Mouse (Mus musculus) embryonic facial prominence, embryonic 15.5 days (tissue): ENCODE data around the gene Cnpy2. TPM values are rescaled to one million over a fixed set of nuclear protein-coding genes. Genes with fewer than 3 reads are reported as not detected.

Experiments used
- ATAC-seq: fragments of 200-750 bp; cut with Nextera tagmentation; 2 replicates; pipeline ENCODE4 v1.8.0; 2017; ENCODE audit warnings: low read depth, moderate TSS enrichment; ENCODE audit not compliant: insufficient number of reproducible peaks, low FRiP score, low TSS enrichment
- H3K27ac ChIP-seq: fragments of 300-500 bp; sonication (generic); replicated peaks from 2 replicates; pipeline ENCODE4 v1.5.1; 2015; ENCODE audit warnings: mild to moderate bottlenecking, inconsistent platforms
- H3K27me3 ChIP-seq: fragments of 300-500 bp; sonication (generic); 2 replicates; pipeline ENCODE4 v1.6.1; 2015; ENCODE audit warnings: inconsistent platforms
- H3K36me3 ChIP-seq: fragments of 300-500 bp; sonication (generic); 2 replicates; pipeline ENCODE4 v1.6.1; 2015; ENCODE audit warnings: mild to moderate bottlenecking, inconsistent platforms
- H3K4me1 ChIP-seq: fragments of 300-500 bp; sonication (generic); 2 replicates; pipeline ENCODE4 v1.6.1; 2015; ENCODE audit warnings: inconsistent platforms
- H3K4me2 ChIP-seq: fragments of 300-500 bp; sonication (generic); replicated peaks from 2 replicates; pipeline ENCODE4 v1.6.1; 2015; ENCODE audit warnings: mild to moderate bottlenecking, inconsistent platforms
- H3K4me3 ChIP-seq: fragments of 300-500 bp; sonication (generic); replicated peaks from 2 replicates; pipeline ENCODE4 v1.5.1; 2015; ENCODE audit warnings: mild to moderate bottlenecking, inconsistent platforms
- H3K9ac ChIP-seq: fragments of 300-500 bp; sonication (generic); 2 replicates; pipeline ENCODE4 v1.6.1; 2015; ENCODE audit warnings: inconsistent platforms
- H3K9me3 ChIP-seq: fragments of 300-500 bp; sonication (generic); replicated peaks from 2 replicates; pipeline ENCODE4 v1.6.1; 2016; ENCODE audit warnings: inconsistent platforms
- WGBS: fragments of 180-500 bp; shearing (Covaris S2); methylation state at CpG from one replicate; pipeline ENCODE4 v1.1.7; 2015; 5-methylcytosine and 5-hydroxymethylcytosine counted together
- polyA plus RNA-seq: library from polyadenylated mRNA; unstranded; fragments of >200 nt; fragmentation: Nextera tagmentation; extraction: Ambion mirVana; gene quantifications from 2 replicates; pipeline ENCODE4 v1.2.1, GENCODE M21; 2015

Cnpy2 gene
- polyA plus RNA-seq, 1 experiment from 2014 or later, result 319 TPM

DNA sequence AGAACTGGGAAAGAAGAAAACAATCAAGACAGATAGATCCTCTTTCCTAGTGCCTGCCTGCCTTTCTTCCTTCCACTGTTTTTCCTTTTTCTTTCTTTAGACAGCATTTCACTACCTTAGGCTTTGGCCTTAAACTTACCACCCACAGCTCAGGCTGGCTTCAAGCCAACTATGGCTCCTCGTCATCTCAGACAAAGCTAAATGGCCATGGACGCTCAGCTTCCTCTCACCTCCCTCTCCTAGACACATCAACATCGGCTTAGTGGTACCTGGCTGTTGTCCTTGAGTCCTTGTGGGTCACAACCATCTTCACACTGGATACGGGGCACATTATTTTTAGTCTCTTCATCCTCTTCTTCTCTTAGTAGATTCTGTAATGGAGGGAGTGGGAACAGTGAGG, 25.0 kb upstream of the Cnpy2 start:
- H3K27ac ChIP-seq, result no peak overlapping the region
- no peaks in the 10 kb centered on the region for H3K27me3 ChIP-seq
- no peak overlapping the region for H3K4me2 ChIP-seq
- no peaks in the 10 kb centered on the region for H3K9me3 ChIP-seq
- no peak for ATAC-seq
- 77% methylated on average over 4 of the region's 4 CpGs for WGBS
- H3K4me1 ChIP-seq, result peaks cover 2% of the 10 kb centered on the region
- no peak overlapping the region for H3K4me3 ChIP-seq
- H3K36me3 ChIP-seq, result peaks cover 6% of the 10 kb centered on the region; the same call in 1 of the 2 replicates
- no peak overlapping the region for H3K9ac ChIP-seq

DNA sequence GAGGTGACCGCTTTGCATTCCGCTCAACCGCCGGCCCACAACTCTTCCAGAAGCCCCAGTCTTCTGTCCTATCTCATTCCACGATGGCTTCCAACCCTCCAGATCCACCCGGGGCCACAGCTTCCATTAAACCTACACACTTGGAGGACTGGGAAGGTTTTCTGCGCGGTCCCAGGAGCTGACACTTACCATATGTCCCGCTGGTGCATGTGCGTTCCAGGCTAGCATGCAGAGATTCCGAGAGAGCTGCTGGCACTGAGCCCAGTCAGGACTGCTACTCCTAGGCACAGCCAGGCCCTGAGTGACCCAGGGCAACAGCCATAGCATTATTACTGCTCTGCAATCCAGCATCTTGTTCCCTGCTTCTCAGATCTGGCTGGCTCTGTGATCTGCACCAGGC, 24.6 kb upstream of the Cnpy2 start:
- Histone ChIP-seq H3K4me2 (no peak overlapping the region), H3K36me3 (peaks cover 2% of the 10 kb centered on the region; the same call in 1 of the 2 replicates), H3K9ac (no peak overlapping the region), H3K4me3 (no peak overlapping the region), H3K9me3 (no peaks in the 10 kb centered on the region), H3K27ac (no peak overlapping the region), H3K4me1 (peaks cover 6% of the 10 kb centered on the region), H3K27me3 (no peaks in the 10 kb centered on the region)
- no peak for ATAC-seq
- WGBS, result 63% methylated on average over 11 of the region's 11 CpGs

DNA sequence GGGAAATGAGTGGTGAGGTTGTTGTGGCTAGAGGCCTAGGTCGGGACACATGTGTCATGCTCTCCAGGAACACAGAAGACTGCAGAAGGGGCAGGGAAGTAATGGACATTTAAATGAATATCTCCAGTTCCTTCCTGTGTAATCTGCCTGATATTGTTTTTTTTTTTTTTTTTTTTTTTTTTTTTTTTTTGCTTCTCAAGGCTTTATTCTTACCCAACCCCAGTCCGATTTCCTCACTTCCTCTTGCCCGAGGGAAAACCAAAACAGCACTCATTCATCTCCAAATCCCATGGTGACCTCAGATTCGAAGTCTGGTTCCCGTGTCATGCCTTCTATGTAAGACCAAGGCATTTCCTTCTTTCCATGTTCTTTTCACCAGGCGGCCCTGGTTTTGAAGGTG, 24.0 kb upstream of the Cnpy2 start:
- Histone ChIP-seq H3K9me3 (no peaks in the 10 kb centered on the region), H3K4me2 (no peak overlapping the region), H3K4me3 (no peak overlapping the region), H3K9ac (no peak overlapping the region), H3K27me3 (no peaks in the 10 kb centered on the region), H3K36me3 (no peaks in the 10 kb centered on the region), H3K4me1 (peaks cover 7% of the 10 kb centered on the region), H3K27ac (no peak overlapping the region)
- 50% methylated on average over 6 of the region's 6 CpGs for WGBS
- no peak for ATAC-seq

DNA sequence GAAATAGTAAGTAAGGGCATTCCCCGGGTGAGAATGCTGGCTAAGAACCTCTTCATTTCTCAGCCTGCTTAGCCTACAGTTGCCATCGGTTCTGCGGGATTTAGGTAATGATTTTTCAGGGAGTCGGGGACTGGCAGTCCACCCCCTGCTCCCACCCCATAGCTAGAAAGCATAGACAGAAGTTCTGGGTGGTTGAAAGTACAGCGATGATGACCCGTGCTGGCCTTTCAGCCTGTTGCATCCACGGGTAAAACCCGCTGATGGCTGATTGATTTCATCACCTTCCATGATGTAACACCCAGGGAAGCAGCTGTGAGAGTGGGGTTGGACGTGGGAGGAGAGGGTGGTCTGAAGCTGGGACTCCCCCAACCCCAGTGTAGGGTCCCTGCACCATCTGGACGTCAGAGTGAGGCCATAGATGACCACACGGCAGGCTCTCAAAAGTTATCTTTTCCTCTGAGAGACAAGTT, 23.5 kb upstream of the Cnpy2 start, which contains the start of gene Il23a:
Il23a (minus strand) TSS at position 51 of the 470 bp plus-strand sequence.
- no peak for ATAC-seq
- Histone ChIP-seq H3K9me3 (no peaks in the 10 kb centered on the region), H3K27me3 (no peaks in the 10 kb centered on the region), H3K36me3 (no peaks in the 10 kb centered on the region), H3K4me1 (peaks cover 8% of the 10 kb centered on the region), H3K4me3 (no peak within 1 kb of the TSS), H3K9ac (no peak within 1 kb of the TSS), H3K4me2 (no peak within 1 kb of the TSS), H3K27ac (no peak within 1 kb of the TSS)
- WGBS, result 78% methylated on average over 11 of the region's 11 CpGs

DNA sequence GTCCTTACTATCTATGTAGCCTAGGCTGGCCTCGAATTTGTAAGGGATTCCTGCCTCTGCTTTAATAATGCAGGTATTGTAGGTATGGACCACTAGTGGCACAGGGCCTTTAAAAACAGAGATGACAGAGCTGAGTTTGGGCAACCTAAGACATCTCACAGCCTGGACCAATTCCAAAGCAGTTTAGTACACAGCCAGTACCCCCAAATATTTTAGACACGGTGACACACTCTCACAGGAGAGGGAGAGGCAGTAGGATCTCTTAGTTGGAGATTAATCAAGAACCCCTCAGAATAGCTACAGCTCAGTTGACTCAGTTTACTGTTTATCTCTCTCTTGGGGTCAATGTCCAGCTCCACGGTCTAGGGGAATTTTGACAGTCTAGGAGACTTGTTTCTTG, 19.9 kb upstream of the Cnpy2 start:
- Histone ChIP-seq H3K27ac (peak overlapping the region; percentile 96), H3K9me3 (no peaks in the 10 kb centered on the region), H3K4me1 (peaks cover 16% of the 10 kb centered on the region), H3K4me3 (peak overlapping the region; percentile 60), H3K36me3 (no peaks in the 10 kb centered on the region), H3K27me3 (no peaks in the 10 kb centered on the region), H3K9ac (peak overlapping the region; percentile 70), H3K4me2 (peak overlapping the region; percentile 63)
- 28% methylated on average over 3 of the region's 3 CpGs for WGBS
- no peak for ATAC-seq

DNA sequence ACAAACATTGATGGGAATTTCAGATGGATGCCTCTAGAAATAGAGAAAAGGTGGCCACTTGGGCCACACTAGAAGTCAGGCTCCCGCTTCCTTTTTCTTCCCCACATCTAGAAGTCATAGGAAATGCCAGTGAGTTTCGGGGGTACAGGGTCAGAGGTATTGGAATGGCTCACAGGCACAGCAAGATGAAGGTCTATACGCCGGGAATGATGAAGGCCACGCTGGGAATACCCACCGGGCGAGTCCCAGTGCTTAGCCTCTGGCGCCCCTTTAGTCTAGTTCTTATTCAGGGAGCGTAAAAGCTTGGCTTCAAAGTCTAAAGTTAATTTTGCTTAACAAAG, 19.5 kb upstream of the Cnpy2 start:
- ATAC-seq, result no peak; the same call in 1 of the 2 replicates
- H3K4me3 ChIP-seq, result peak overlapping the region; percentile 60
- WGBS, result under 1% methylated on average over 9 of the region's 9 CpGs
- peak overlapping the region; percentile 96 for H3K27ac ChIP-seq
- peaks cover 16% of the 10 kb centered on the region for H3K4me1 ChIP-seq
- no peaks in the 10 kb centered on the region for H3K36me3 ChIP-seq
- peak overlapping the region; percentile 70 for H3K9ac ChIP-seq
- no peaks in the 10 kb centered on the region for H3K27me3 ChIP-seq
- H3K9me3 ChIP-seq, result no peaks in the 10 kb centered on the region
- peak overlapping the region; percentile 63 for H3K4me2 ChIP-seq

DNA sequence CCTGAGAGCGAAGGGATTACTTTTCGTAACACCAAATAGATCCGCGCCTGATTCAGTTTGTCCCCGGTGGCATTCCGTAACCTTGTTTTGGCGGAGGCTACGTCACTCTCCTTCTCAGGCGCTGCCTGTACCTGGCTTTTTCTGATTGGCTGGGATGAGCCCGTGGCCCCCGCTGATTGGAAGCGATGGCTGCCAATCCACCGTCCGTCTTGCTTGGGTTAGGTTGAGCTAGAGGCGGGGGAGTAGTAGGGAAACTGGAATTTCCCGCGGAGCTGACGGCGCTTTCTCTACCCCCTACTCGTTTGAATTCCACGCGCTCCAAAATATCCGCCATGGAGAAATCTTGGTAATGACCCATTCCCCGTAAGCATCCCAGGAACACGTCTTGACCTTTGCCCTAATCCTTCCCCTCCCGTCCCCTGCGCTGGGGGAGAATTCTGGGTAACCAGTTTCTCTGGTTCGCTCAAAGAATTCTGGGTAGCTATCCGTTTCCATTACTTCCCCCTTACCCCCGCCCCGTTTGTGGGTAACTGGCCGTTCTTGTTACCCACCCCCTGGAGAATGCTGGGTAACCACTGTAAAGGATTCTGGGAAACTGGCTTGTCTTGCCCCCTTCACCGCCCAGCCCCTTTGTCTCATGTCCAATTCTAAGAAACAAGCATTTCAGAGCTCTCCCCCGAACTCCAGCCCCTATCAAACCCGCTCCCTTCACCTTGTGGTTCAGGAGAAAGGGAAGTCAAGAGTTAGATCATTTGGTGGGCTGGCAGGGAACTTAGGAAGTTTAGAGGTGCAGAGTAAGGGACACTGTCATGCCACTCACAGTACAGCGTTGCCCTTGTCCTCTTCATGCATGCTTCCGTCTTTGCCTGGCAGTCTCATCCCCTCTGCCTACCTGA, 18.9 kb upstream of the Cnpy2 start, which contains the start of gene Pan2:
Pan2 (plus strand) TSS at position 210 of the 896 bp plus-strand sequence.
- no peaks in the 10 kb centered on the region for H3K27me3 ChIP-seq
- peak within 1 kb of the TSS; percentile 96 for H3K27ac ChIP-seq
- no peaks in the 10 kb centered on the region for H3K36me3 ChIP-seq
- peak within 1 kb of the TSS; percentile 76 for H3K4me2 ChIP-seq
- peak within 1 kb of the TSS; percentile 60 for H3K4me3 ChIP-seq
- ATAC-seq, result peak; percentile 100
- WGBS, result 2% methylated on average over 37 of the region's 37 CpGs
- peaks cover 16% of the 10 kb centered on the region for H3K4me1 ChIP-seq
- H3K9ac ChIP-seq, result peak within 1 kb of the TSS; percentile 70
- H3K9me3 ChIP-seq, result no peaks in the 10 kb centered on the region

DNA sequence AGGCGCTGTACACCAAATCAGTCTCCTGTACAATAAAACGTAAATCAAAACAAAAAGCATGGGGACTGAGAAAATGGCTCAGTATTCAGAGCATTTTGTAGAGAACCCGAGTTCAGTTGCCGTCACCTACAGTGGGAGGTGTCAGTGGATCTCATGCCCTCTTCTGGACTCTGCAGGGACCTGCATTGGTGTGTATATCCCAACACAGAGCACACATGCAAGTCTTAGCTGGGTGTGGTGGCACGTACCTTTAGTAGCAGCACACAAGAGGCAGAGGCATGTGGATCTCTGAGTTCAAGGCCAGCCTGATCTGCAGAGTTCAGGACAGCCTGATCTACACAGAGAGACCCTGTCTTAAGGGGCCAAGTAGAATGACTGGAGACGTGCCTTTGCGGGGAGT, 12.6 kb upstream of the Cnpy2 start:
- no peak for ATAC-seq
- Histone ChIP-seq H3K27me3 (no peaks in the 10 kb centered on the region), H3K9ac (no peak overlapping the region), H3K27ac (no peak overlapping the region), H3K4me1 (0 out of 2 replicates have a peak, but pooled peaks cover 4% of the 10 kb centered on the region), H3K4me3 (no peak overlapping the region), H3K4me2 (no peak overlapping the region), H3K36me3 (peaks cover 51% of the 10 kb centered on the region), H3K9me3 (no peaks in the 10 kb centered on the region)
- WGBS, result 90% methylated on average over 7 of the region's 7 CpGs

DNA sequence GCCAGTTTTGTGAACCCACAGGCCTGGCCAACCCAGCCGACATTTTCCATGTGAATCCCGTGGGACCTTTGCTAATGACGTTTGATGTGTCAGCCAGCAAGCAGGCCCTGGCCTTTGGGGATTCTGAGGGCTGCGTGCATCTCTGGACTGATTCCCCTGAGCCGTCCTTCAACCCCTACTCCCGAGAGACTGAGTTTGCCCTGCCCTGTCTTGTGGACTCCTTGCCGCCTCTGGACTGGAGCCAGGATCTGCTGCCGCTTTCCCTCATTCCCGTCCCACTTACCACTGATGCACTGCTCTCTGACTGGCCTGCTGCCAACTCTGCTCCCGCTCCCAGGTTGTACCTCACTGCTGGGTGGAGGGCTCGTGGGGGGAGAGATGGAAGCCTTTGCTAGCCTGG, 12.1 kb upstream of the Cnpy2 start:
- WGBS, result 59% methylated on average over 11 of the region's 11 CpGs
- no peaks in the 10 kb centered on the region for H3K27me3 ChIP-seq
- no peak overlapping the region for H3K27ac ChIP-seq
- H3K4me2 ChIP-seq, result no peak overlapping the region
- H3K36me3 ChIP-seq, result peaks cover 56% of the 10 kb centered on the region
- no peak overlapping the region for H3K9ac ChIP-seq
- 0 out of 2 replicates have a peak, but pooled peaks cover 4% of the 10 kb centered on the region for H3K4me1 ChIP-seq
- no peaks in the 10 kb centered on the region for H3K9me3 ChIP-seq
- H3K4me3 ChIP-seq, result no peak overlapping the region
- ATAC-seq, result peak; percentile 19; the same call in 1 of the 2 replicates

DNA sequence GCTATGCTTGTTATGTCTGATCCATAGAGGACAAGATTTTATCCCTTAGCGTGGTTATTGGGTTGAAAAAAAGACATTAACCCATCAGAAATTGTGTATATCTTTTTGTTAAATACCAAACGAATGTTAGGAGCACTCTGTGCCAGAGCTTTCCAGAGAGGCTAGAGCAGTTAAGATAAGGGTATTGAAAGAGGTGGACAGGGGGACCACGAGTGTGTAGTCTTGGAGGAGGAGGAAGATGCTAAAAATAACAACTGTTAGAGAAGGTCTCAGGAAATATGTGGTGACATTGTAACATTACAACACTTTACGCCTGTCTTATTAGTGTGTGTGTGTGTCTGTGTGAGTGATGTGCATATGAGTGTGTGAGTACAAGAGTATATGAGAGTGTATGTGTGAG, 11.4 kb upstream of the Cnpy2 start:
- 87% methylated on average over 4 of the region's 4 CpGs for WGBS
- no peak for ATAC-seq
- Histone ChIP-seq H3K27ac (no peak overlapping the region), H3K9me3 (no peaks in the 10 kb centered on the region), H3K4me1 (0 out of 2 replicates have a peak, but pooled peaks cover 4% of the 10 kb centered on the region), H3K36me3 (peaks cover 63% of the 10 kb centered on the region), H3K9ac (no peak overlapping the region), H3K4me3 (no peak overlapping the region), H3K4me2 (no peak overlapping the region), H3K27me3 (no peaks in the 10 kb centered on the region)

DNA sequence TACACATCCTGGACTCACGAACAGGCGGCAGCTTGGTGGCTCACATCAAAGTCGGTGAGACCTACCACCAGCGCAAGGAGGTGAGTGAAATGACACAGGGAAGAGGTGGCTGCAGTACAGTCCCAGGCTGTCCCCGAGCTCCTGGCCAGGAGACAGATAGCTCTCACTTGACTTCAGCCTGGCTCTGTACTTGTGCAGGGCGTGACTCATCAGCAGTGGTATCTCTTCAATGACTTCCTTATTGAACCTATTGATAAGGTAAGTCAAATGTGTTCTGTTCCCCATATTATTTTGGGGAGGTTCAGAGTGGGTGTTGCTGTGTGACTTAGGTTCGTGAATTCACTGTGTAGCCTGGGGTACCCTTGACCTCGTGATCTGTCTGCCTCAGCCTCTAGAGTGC, 6.7 kb upstream of the Cnpy2 start:
- no peak overlapping the region for H3K4me3 ChIP-seq
- ATAC-seq, result no peak
- no peaks in the 10 kb centered on the region for H3K9me3 ChIP-seq
- WGBS, result 96% methylated on average over 8 of the region's 8 CpGs
- H3K4me1 ChIP-seq, result no peaks in the 10 kb centered on the region
- peaks cover 86% of the 10 kb centered on the region for H3K36me3 ChIP-seq
- H3K9ac ChIP-seq, result no peak overlapping the region
- no peak overlapping the region for H3K27ac ChIP-seq
- no peaks in the 10 kb centered on the region for H3K27me3 ChIP-seq
- no peak overlapping the region for H3K4me2 ChIP-seq
